Mouse (Mus musculus) megakaryocyte progenitor cell, adult 5-6 weeks (primary cell): ENCODE measurements around the gene Olfr286. TPM values are rescaled to one million over a fixed set of nuclear protein-coding genes. Genes with fewer than 3 reads are reported as not detected.

Experiments used
- total RNA-seq, 2 experiments: library from RNA; stranded (forward) in 1 of 2; stranded (reverse) in 1 of 2; fragments of 157-497, 149-512 nt in 1 of 2; fragments of 200-1000 nt in 1 of 2; gene quantifications; 2 replicates each; pipeline versions ENCODE4 v1.2.3 to v1.2.4; 2015 to 2017

Olfr286 gene
- total RNA-seq, 2 experiments from 2014 or later, result not detected

Other genes with a start within 250 kb of the Olfr286 start
- 0.05 TPM in 1 of 2 replicates, not detected in the other for gene Col2a1, start 229.8 kb downstream of the Olfr286 start, total RNA-seq (2015)
- not detected in 2 replicates for gene Col2a1, start 229.8 kb downstream of the Olfr286 start, total RNA-seq (2017)
- 5.4 and 5.9 TPM in 2 replicates for gene Pfkm, start 141.9 kb downstream of the Olfr286 start, total RNA-seq (2015)
- gene Pfkm, start 141.9 kb downstream of the Olfr286 start, total RNA-seq (2017), result 14.1 and 20.0 TPM in 2 replicates
- 55.1 and 60.2 TPM in 2 replicates for gene Senp1, start 140.7 kb downstream of the Olfr286 start, total RNA-seq (2015)
- gene Senp1, start 140.7 kb downstream of the Olfr286 start, total RNA-seq (2017), result 53.0 and 57.6 TPM in 2 replicates
- gene Asb8, start 68.8 kb downstream of the Olfr286 start, total RNA-seq (2015), result 28.4 and 28.8 TPM in 2 replicates
- gene Asb8, start 68.8 kb downstream of the Olfr286 start, total RNA-seq (2017), result 25.3 and 27.6 TPM in 2 replicates
- not detected in 2 replicates for gene Ccdc184, start 67.3 kb downstream of the Olfr286 start, total RNA-seq (2015)
- gene Ccdc184, start 67.3 kb downstream of the Olfr286 start, total RNA-seq (2017), result not detected in 2 replicates
- gene Olfr288, start 38.9 kb downstream of the Olfr286 start, total RNA-seq (2015), result not detected in 2 replicates
- gene Olfr288, start 38.9 kb downstream of the Olfr286 start, total RNA-seq (2017), result not detected in 2 replicates
- gene Gm44579, start 13.5 kb downstream of the Olfr286 start, total RNA-seq (2015), result not detected in 2 replicates
- gene Gm44579, start 13.5 kb downstream of the Olfr286 start, total RNA-seq (2017), result not detected in 2 replicates
- gene Olfr287, start 13.4 kb downstream of the Olfr286 start, total RNA-seq (2015), result 0.07 and 0.42 TPM in 2 replicates
- not detected in 2 replicates for gene Olfr287, start 13.4 kb downstream of the Olfr286 start, total RNA-seq (2017)
- gene H1fnt, start 22.8 kb upstream of the Olfr286 start, total RNA-seq (2015), result not detected in 2 replicates
- gene H1fnt, start 22.8 kb upstream of the Olfr286 start, total RNA-seq (2017), result not detected in 2 replicates
- not detected in 2 replicates for gene Zfp641, start 61.7 kb upstream of the Olfr286 start, total RNA-seq (2015)
- not detected in 2 replicates for gene Zfp641, start 61.7 kb upstream of the Olfr286 start, total RNA-seq (2017)
- gene Olfr285, start 82.9 kb upstream of the Olfr286 start, total RNA-seq (2015), result not detected in 2 replicates
- not detected in 2 replicates for gene Olfr285, start 82.9 kb upstream of the Olfr286 start, total RNA-seq (2017)
- gene Olfr284, start 106.5 kb upstream of the Olfr286 start, total RNA-seq (2015), result not detected in 2 replicates
- gene Olfr284, start 106.5 kb upstream of the Olfr286 start, total RNA-seq (2017), result not detected in 2 replicates
- not detected in 2 replicates for gene Olfr283, start 146.5 kb upstream of the Olfr286 start, total RNA-seq (2015)
- gene Olfr283, start 146.5 kb upstream of the Olfr286 start, total RNA-seq (2017), result not detected in 2 replicates
- gene Olfr282, start 196.8 kb upstream of the Olfr286 start, total RNA-seq (2015), result not detected in 2 replicates
- not detected in 2 replicates for gene Olfr282, start 196.8 kb upstream of the Olfr286 start, total RNA-seq (2017)
- not detected in 2 replicates for gene Olfr281, start 218.1 kb upstream of the Olfr286 start, total RNA-seq (2015)
- gene Olfr281, start 218.1 kb upstream of the Olfr286 start, total RNA-seq (2017), result not detected in 2 replicates
- not detected in 2 replicates for gene OR5BS1P, start 235.4 kb upstream of the Olfr286 start, total RNA-seq (2015)
- not detected in 2 replicates for gene OR5BS1P, start 235.4 kb upstream of the Olfr286 start, total RNA-seq (2017)
- not detected in 2 replicates for gene Lalba, start 248.3 kb upstream of the Olfr286 start, total RNA-seq (2015)
- not detected in 2 replicates for gene Lalba, start 248.3 kb upstream of the Olfr286 start, total RNA-seq (2017)